Mouse (Mus musculus): ENCODE measurements around the gene Pgm2l1.

DNA sequence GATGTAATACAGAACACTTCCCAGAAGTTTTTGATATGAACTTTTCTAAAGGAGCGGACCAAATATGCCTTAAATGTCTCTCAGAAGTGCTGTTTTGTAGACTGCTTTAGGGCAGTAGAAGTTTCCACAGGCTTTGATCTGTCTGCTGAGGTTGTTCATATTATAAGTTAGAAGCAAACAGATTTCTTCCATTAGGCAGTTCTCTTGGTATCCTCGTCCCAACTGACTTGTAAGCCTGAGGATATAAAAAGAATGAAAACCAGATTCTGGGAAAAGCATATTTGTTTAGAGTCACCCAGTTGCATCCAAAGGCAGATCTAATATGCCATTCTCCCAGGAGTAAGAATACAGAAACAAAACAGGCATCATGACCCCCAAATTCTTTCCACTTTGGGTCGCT lies 26.0 kb upstream of the Pgm2l1 start:
- TF ChIP-seq KAT2A (conservative IDR thresholded peaks at IDR 0.05; ENCODE audit: low read depth, low read length) (no peak), MAX (IDR thresholded peaks at IDR 0.05; ENCODE audit: low read length) (no peak), POLR2AphosphoS5 (IDR thresholded peaks at IDR 0.05; ENCODE audit: borderline replicate concordance, low read depth, low read length) (no peak), SIN3A (IDR thresholded peaks at IDR 0.05; ENCODE audit: low read length) (no peak), POLR2A (IDR thresholded peaks at IDR 0.05; ENCODE audit: control insufficient read depth in 1 of 2, insufficient read depth in 1 of 2, low read depth in 1 of 2, low read length in 2 of 2, poor library complexity in 1 of 2) (no peak), MAFK (IDR thresholded peaks at IDR 0.05; ENCODE audit: borderline replicate concordance, low read depth, low read length) (no peak), RCOR1 (IDR thresholded peaks at IDR 0.05; ENCODE audit: low read depth, low read length) (no peak), CTCF (IDR thresholded peaks at IDR 0.05 in 2 of 3, conservative IDR thresholded peaks at IDR 0.05 in 1 of 3; ENCODE audit: control insufficient read depth in 1 of 3, insufficient read depth in 1 of 3, low read depth in 2 of 3, low read length in 3 of 3, poor library complexity in 1 of 3, severe bottlenecking in 1 of 3) (no peak)

Data from MEL (cell line).